ENCODE assay signal across 25 mouse cellular contexts in genomic region chr3:102037806-102038205, GRCm38 (mm10). TPM values are rescaled to one million over a fixed set of nuclear protein-coding genes. Genes with fewer than 3 reads are reported as not detected.
DNase-seq lines count a peak whose midpoint lies in the region; ATAC-seq and TF ChIP-seq lines count a peak whose summit lies in the region.
"Had no signal": no experiment of that assay in that cellular context is flagged by ENCODE, and none has a peak within 500 bp of the region (broad histone marks: within the 10 kb centered on the region; RNA-seq: fewer than 3 reads in every experiment).

No protein-coding gene starts in this region.

- H3K9me3 ChIP-seq in embryonic facial prominence, embryonic 15.5 days (replicated peaks) = no peaks in the 10 kb centered on the region
- H3K9me3 ChIP-seq in embryonic facial prominence, embryonic 10.5 days = 0 out of 2 replicates have a peak, but pooled peaks cover 5% of the 10 kb centered on the region
- no peaks in the 10 kb centered on the region for H3K9me3 ChIP-seq in stomach, postnatal 0 days (ENCODE audit: control insufficient read depth, low read length)
- H3K9me3 ChIP-seq: heart, embryonic 15.5 days; hindbrain, embryonic 15.5 days had no signal

- no peak for TF ChIP-seq EP300 in stomach, postnatal 0 days (optimal IDR thresholded peaks at IDR 0.05)

- no peak overlapping the region for H3K4me2 ChIP-seq in embryonic facial prominence, embryonic 15.5 days (replicated peaks)
- no peak overlapping the region for H3K4me2 ChIP-seq in stomach, postnatal 0 days (replicated peaks; ENCODE audit: low read depth)
- H3K4me2 ChIP-seq: heart, embryonic 11.5 days; heart, embryonic 15.5 days; hindbrain, embryonic 15.5 days had no signal

- no peak for DNase-seq in embryonic facial prominence, embryonic 10.5 days (ENCODE audit: low spot score)
- peak; percentile 19 for DNase-seq in testis, postnatal 10 days (ENCODE audit: low spot score)
- DNase-seq in testis, postnatal 14 days (ENCODE audit: low spot score) = no peak
- DNase-seq in stomach, postnatal 0 days (ENCODE audit: low spot score) = no peak
- DNase-seq in thymus, adult 2 months = no peak
- DNase-seq: adrenal gland, adult 8-10 months; adrenal gland, postnatal 25 days; cerebellum, adult 11-12 months; cerebellum, adult 8-10 months; cerebellum, postnatal 10 days; cerebellum, postnatal 36 days; embryo, embryonic 11 days; forebrain, postnatal 0 days; gastrocnemius, adult 2 months; gastrocnemius, postnatal 14 days; heart, adult 2 months; heart, postnatal 10 days; heart, postnatal 4 days had no signal

- TF ChIP-seq CTCF in stomach, postnatal 0 days (IDR thresholded peaks at IDR 0.05; ENCODE audit: low read depth) = no peak
- TF ChIP-seq CTCF in thymus, adult 2 months (IDR thresholded peaks at IDR 0.05; ENCODE audit: borderline replicate concordance, control insufficient read depth, extremely low read depth, insufficient read depth, low read length, poor library complexity) = no peak

- 0 out of 2 replicates have a peak, but pooled peaks cover 7% of the 10 kb centered on the region for H3K4me1 ChIP-seq in embryonic facial prominence, embryonic 15.5 days
- H3K4me1 ChIP-seq in embryonic facial prominence, embryonic 10.5 days = peaks cover 7% of the 10 kb centered on the region; the same call in 1 of the 2 replicates
- no peaks in the 10 kb centered on the region for H3K4me1 ChIP-seq in stomach, postnatal 0 days (replicated peaks; ENCODE audit: control insufficient read depth, insufficient read depth)
- no peaks in the 10 kb centered on the region for H3K4me1 ChIP-seq in thymus, adult 2 months (replicated peaks; ENCODE audit: control insufficient read depth, insufficient read depth, low read length)
- H3K4me1 ChIP-seq: heart, embryonic 15.5 days; hindbrain, embryonic 15.5 days had no signal

- no peak overlapping the region for H3K4me3 ChIP-seq in embryonic facial prominence, embryonic 15.5 days (replicated peaks)
- no peak overlapping the region for H3K4me3 ChIP-seq in embryonic facial prominence, embryonic 10.5 days
- no peak overlapping the region for H3K4me3 ChIP-seq in stomach, postnatal 0 days (ENCODE audit: low read depth, low read length)
- H3K4me3 ChIP-seq in thymus, adult 2 months (ENCODE audit: control insufficient read depth, insufficient read depth, low read length) = no peak overlapping the region
- H3K4me3 ChIP-seq: gastrocnemius, adult 2 months; heart, adult 2 months; heart, embryonic 15.5 days; hindbrain, embryonic 15.5 days had no signal

- H3K27me3 ChIP-seq in embryonic facial prominence, embryonic 15.5 days = no peaks in the 10 kb centered on the region
- 0 out of 2 replicates have a peak, but pooled peaks cover 4% of the 10 kb centered on the region for H3K27me3 ChIP-seq in embryonic facial prominence, embryonic 10.5 days (replicated peaks; ENCODE audit: low read depth, poor library complexity, severe bottlenecking)
- H3K27me3 ChIP-seq in stomach, postnatal 0 days (ENCODE audit: control insufficient read depth, insufficient read depth, low read length) = no peaks in the 10 kb centered on the region
- H3K27me3 ChIP-seq in thymus, adult 2 months (ENCODE audit: control insufficient read depth, insufficient read depth, low read length) = no peaks in the 10 kb centered on the region
- H3K27me3 ChIP-seq: heart, embryonic 15.5 days; hindbrain, embryonic 15.5 days had no signal

- TF ChIP-seq POLR2A in thymus, adult 2 months (IDR thresholded peaks at IDR 0.05; ENCODE audit: control insufficient read depth, extremely low read depth, insufficient read depth, low read length, poor library complexity) = no peak

- no peak for ATAC-seq in embryonic facial prominence, embryonic 15.5 days (ENCODE audit: insufficient number of reproducible peaks, low FRiP score, low TSS enrichment, low read depth)
- no peak for ATAC-seq in stomach, postnatal 0 days (ENCODE audit: low FRiP score, low TSS enrichment)
- ATAC-seq: activated CD4-positive, CD25-positive, alpha-beta regulatory T cell, adult 4 months; forebrain, embryonic 14.5 days; forebrain, postnatal 0 days had no signal

- H3K36me3 ChIP-seq in embryonic facial prominence, embryonic 15.5 days = no peaks in the 10 kb centered on the region
- no peaks in the 10 kb centered on the region for H3K36me3 ChIP-seq in embryonic facial prominence, embryonic 10.5 days (replicated peaks)
- H3K36me3 ChIP-seq in stomach, postnatal 0 days (ENCODE audit: control insufficient read depth, insufficient read depth, low read length) = no peaks in the 10 kb centered on the region
- no peaks in the 10 kb centered on the region for H3K36me3 ChIP-seq in thymus, adult 2 months (ENCODE audit: control insufficient read depth, insufficient read depth, low read length)
- H3K36me3 ChIP-seq: heart, embryonic 15.5 days; hindbrain, embryonic 15.5 days had no signal

- 88% methylated on average over 5 of the region's 5 CpGs for WGBS in embryonic facial prominence, embryonic 15.5 days
- 88% methylated on average over 5 of the region's 5 CpGs for WGBS in embryonic facial prominence, embryonic 10.5 days
- 83% methylated on average over 5 of the region's 5 CpGs for WGBS in stomach, postnatal 0 days
- WGBS in thymus, adult 2 months = 82% methylated on average over 5 of the region's 5 CpGs

- 0 out of 2 replicates have a peak overlapping the region, but pooled peaks have one; percentile 8 for H3K27ac ChIP-seq in embryonic facial prominence, embryonic 15.5 days (replicated peaks)
- no peak overlapping the region for H3K27ac ChIP-seq in embryonic facial prominence, embryonic 10.5 days (replicated peaks)
- peak overlapping the region; percentile 61 for H3K27ac ChIP-seq in stomach, postnatal 0 days (replicated peaks)
- no peak overlapping the region for H3K27ac ChIP-seq in thymus, adult 2 months (ENCODE audit: control insufficient read depth, insufficient read depth, low read length)
- H3K27ac ChIP-seq: gastrocnemius, adult 2 months; heart, adult 2 months; heart, embryonic 15.5 days; hindbrain, embryonic 15.5 days had no signal

- no peak overlapping the region for H3K9ac ChIP-seq in embryonic facial prominence, embryonic 15.5 days
- no peak overlapping the region for H3K9ac ChIP-seq in stomach, postnatal 0 days (ENCODE audit: low read length)
- H3K9ac ChIP-seq: forebrain, postnatal 0 days; heart, embryonic 15.5 days; hindbrain, embryonic 15.5 days had no signal

RNA-seq across cellular contexts. Expression of gene Nhlh2, which starts 27.9 kb away (rescaled TPM):
- polyA plus RNA-seq in embryonic facial prominence, embryonic 15.5 days (2015; fragmentation: Nextera tagmentation; extraction: Ambion mirVana) = 4.4 and 5.8 TPM in 2 replicates
- polyA plus RNA-seq in embryonic facial prominence, embryonic 10.5 days (2016; fragmentation: Nextera tagmentation; extraction: Ambion mirVana) = 16.1 and 22.3 TPM in 2 replicates
- not detected in 2 replicates for polyA plus RNA-seq in stomach, postnatal 0 days (2015; fragmentation: Nextera tagmentation; extraction: Ambion mirVana)
- polyA plus RNA-seq in thymus, adult 2 months (2012; rRNA removed) = 0.03 TPM in 1 of 2 replicates, not detected in the other
- polyA plus RNA-seq: activated CD4-positive, CD25-positive, alpha-beta regulatory T cell, adult 4 months; heart, adult 2 months; heart, embryonic 15.5 days had no signal

RNA-seq across cellular contexts. Expression of gene Casq2, which starts 48.4 kb away (rescaled TPM):
- 77.5 and 101 TPM in 2 replicates for polyA plus RNA-seq in embryonic facial prominence, embryonic 15.5 days (2015; fragmentation: Nextera tagmentation; extraction: Ambion mirVana)
- polyA plus RNA-seq in embryonic facial prominence, embryonic 10.5 days (2016; fragmentation: Nextera tagmentation; extraction: Ambion mirVana) = 0.10 and 0.16 TPM in 2 replicates
- polyA plus RNA-seq in stomach, postnatal 0 days (2015; fragmentation: Nextera tagmentation; extraction: Ambion mirVana) = 2.5 and 2.6 TPM in 2 replicates
- 0.82 and 10.1 TPM in 2 replicates for polyA plus RNA-seq in thymus, adult 2 months (2012; rRNA removed)
- polyA plus RNA-seq: activated CD4-positive, CD25-positive, alpha-beta regulatory T cell, adult 4 months; forebrain, embryonic 11.5 days had no signal

Comparison
In these comparisons a context has a peak if more than half of its experiments do, and no peak if none do; other contexts are left out.
1. H3K27ac ChIP-seq: peak in embryonic facial prominence, embryonic 15.5 days (single experiment) and stomach, postnatal 0 days (single experiment); none in embryonic facial prominence, embryonic 10.5 days (single experiment) and thymus, adult 2 months (single experiment).